Mouse (Mus musculus) hindbrain, embryonic 15.5 days (tissue): ENCODE measurements around the gene Ndufb8. TPM values are rescaled to one million over a fixed set of nuclear protein-coding genes. Genes with fewer than 3 reads are reported as not detected.
A peak's percentile ranks its signal among the peaks of the same experiment; 100 is the strongest.

ENCODE experiments used
- ATAC-seq: fragments of 200-750 bp; cut with Nextera tagmentation; 2 replicates; pipeline ENCODE4 v1.8.0; 2017; ENCODE audit warnings: low read depth, moderate number of reproducible peaks, moderate TSS enrichment; ENCODE audit not compliant: low FRiP score
- H3K27ac ChIP-seq: fragments of 300-500 bp; sonication (generic); replicated peaks from 2 replicates; pipeline ENCODE4 v1.5.1; 2015; ENCODE audit warnings: mild to moderate bottlenecking, inconsistent platforms
- H3K27me3 ChIP-seq: fragments of 300-500 bp; sonication (generic); 2 replicates; pipeline ENCODE4 v1.6.1; 2015; ENCODE audit warnings: control low read depth, inconsistent platforms
- H3K36me3 ChIP-seq: fragments of 300-500 bp; sonication (generic); 2 replicates; pipeline ENCODE4 v1.6.1; 2015; ENCODE audit warnings: control low read depth, inconsistent platforms
- H3K4me1 ChIP-seq: fragments of 300-500 bp; sonication (generic); replicated peaks from 2 replicates; pipeline ENCODE4 v1.6.1; 2015; ENCODE audit warnings: control low read depth, inconsistent platforms
- H3K4me2 ChIP-seq: fragments of 300-500 bp; sonication (generic); 2 replicates; pipeline ENCODE4 v1.6.1; 2015; ENCODE audit warnings: moderate library complexity, mild to moderate bottlenecking, inconsistent platforms
- H3K4me3 ChIP-seq: fragments of 300-500 bp; sonication (generic); 2 replicates; pipeline ENCODE4 v1.5.1; 2015; ENCODE audit warnings: mild to moderate bottlenecking, inconsistent platforms
- H3K9ac ChIP-seq: fragments of 300-500 bp; sonication (generic); 2 replicates; pipeline ENCODE4 v1.6.1; 2015; ENCODE audit warnings: inconsistent platforms
- H3K9me3 ChIP-seq: fragments of 300-500 bp; sonication (generic); 2 replicates; pipeline ENCODE4 v1.6.1; 2016; ENCODE audit warnings: control low read depth, inconsistent platforms
- WGBS: fragments of 180-500 bp; shearing (Covaris S2); methylation state at CpG from one replicate; pipeline ENCODE4 v1.1.7; 2015; 5-methylcytosine and 5-hydroxymethylcytosine counted together
- polyA plus RNA-seq: library from polyadenylated mRNA; unstranded; fragments of >200 nt; fragmentation: Nextera tagmentation; extraction: Ambion mirVana; gene quantifications from 2 replicates; pipeline ENCODE4 v1.2.1, GENCODE M21; 2015

Ndufb8 gene
- polyA plus RNA-seq, 1 experiment from 2014 or later, result 674 TPM

DNA sequence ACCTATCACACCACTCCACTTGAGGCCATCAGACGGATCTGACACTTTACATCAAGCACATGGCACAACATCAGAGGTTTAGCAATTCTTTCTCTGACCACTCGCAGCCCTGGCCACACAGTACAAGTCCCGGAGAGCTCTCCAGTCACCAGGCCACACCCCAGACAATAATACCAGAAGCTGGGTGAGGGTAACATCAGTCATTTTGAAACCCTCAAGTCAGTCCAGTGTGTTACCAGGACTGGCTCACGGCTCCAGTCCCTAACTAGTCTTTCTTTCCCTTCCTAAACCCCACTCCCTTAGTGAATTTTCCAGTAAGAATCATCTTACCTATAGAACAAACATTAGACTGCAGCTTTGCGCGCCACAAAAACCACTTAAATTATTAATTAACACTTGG lies 25.2 kb downstream of the Ndufb8 start:
- H3K4me1 ChIP-seq, result no peaks in the 10 kb centered on the region
- 85% methylated on average over 6 of the region's 6 CpGs for WGBS
- no peak overlapping the region for H3K27ac ChIP-seq
- H3K9ac ChIP-seq, result no peak overlapping the region
- H3K4me3 ChIP-seq, result no peak overlapping the region
- no peak for ATAC-seq
- H3K36me3 ChIP-seq, result no peaks in the 10 kb centered on the region
- peaks cover 10% of the 10 kb centered on the region; the same call in 1 of the 2 replicates for H3K27me3 ChIP-seq
- H3K9me3 ChIP-seq, result no peaks in the 10 kb centered on the region
- H3K4me2 ChIP-seq, result no peak overlapping the region

DNA sequence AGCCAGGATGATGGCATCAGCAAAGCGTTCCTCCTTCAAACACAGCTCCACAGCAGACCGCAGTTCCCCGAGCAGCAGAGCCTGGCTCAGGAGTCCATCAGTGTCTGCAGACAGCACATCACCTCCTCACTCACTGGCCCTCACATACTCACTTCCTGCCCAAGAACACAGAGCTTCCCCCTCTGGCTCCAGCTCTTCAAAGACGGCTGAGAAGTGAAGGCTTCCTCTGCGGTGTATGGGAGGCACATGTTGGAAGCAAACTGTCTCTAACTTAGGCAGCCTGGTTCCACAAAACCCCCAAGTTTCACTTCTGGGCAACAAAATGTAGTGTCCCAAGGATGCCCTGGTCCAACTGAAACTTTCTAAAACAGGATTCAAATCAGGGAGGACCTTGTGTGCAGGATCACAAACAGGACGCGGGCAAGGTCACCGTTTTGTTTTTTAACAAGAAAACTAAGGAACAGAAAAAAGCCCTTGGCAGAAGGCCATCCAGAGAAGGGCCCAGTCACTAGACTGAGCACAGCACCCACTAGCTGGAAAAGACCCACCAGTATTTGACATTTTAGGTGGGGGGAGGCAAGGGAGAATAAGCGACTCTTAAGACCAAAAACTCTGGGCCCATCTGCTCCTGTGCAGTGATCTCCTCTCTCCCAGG lies 29.6 kb downstream of the Ndufb8 start:
- H3K9ac ChIP-seq, result no peak overlapping the region
- no peaks in the 10 kb centered on the region for H3K9me3 ChIP-seq
- no peaks in the 10 kb centered on the region for H3K36me3 ChIP-seq
- no peak overlapping the region for H3K4me2 ChIP-seq
- peaks cover 18% of the 10 kb centered on the region; the same call in 1 of the 2 replicates for H3K27me3 ChIP-seq
- WGBS, result 82% methylated on average over 9 of the region's 9 CpGs
- H3K4me3 ChIP-seq, result no peak overlapping the region
- no peak overlapping the region for H3K27ac ChIP-seq
- H3K4me1 ChIP-seq, result no peaks in the 10 kb centered on the region
- ATAC-seq, result no peak

DNA sequence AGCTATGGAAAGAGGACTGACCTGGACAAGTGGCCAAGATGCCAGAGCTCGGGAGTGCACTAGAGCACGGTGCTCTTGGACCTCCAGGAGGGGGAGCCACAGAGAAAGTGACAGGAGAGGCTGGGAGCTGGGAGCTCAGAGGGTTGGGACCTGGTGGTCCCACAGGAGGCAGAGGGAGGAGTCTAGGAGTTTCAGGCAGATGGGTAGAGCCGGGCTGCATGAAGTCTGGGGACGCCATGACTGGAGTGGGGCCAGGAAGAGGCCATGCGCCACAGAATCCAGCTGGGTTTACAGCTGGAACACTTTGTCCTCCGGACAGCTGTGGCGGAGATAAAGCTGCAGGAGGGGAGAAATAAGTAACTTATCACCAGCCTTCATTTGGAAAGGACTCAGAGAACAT lies 36.1 kb downstream of the Ndufb8 start:
- Histone ChIP-seq H3K9me3 (no peaks in the 10 kb centered on the region), H3K27me3 (peaks cover 58% of the 10 kb centered on the region), H3K4me2 (no peak overlapping the region), H3K27ac (no peak overlapping the region), H3K4me1 (peaks cover 10% of the 10 kb centered on the region), H3K36me3 (no peaks in the 10 kb centered on the region), H3K4me3 (no peak overlapping the region), H3K9ac (no peak overlapping the region)
- no peak for ATAC-seq
- 26% methylated on average over 7 of the region's 7 CpGs for WGBS

DNA sequence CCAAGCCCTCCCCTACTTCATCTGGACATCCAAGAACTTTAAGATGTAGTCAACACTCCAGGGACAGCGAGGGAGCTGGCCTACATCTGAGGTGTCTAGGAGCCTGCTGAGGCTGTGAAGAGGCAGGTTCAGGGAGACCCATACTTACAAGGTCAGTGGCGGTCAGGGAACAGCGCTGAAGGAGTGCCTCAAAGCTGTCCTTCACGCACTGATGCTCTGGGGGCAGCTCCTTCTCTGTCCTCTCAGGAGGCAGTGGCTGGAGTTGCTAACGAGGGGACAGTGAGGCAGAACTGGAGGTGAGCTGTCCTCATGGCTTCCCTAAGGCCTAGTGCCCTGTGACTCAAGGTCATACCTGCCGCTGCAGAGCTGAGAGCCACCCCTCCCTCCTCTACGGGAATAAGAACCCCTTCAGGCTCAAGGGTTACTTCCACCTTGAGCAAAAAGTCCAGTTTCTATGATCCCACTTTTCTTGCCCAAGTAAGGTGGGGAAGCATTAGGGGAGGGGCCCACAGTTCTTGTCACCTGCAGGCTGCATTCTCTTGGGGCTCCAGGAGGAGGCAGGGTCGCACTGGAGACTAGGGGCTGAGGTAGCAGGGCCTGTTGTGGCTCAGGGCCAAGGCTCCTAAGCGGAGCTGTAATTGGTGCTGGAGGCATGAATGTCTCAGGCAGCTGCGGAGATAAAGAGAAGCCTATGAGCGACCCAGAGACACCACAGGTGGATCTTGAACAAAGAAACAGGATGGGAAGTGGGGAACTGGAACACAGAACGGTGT lies 37.1 kb downstream of the Ndufb8 start:
- no peaks in the 10 kb centered on the region for H3K36me3 ChIP-seq
- ATAC-seq, result no peak
- no peak overlapping the region for H3K27ac ChIP-seq
- WGBS, result 48% methylated on average over 12 of the region's 12 CpGs
- H3K9me3 ChIP-seq, result no peaks in the 10 kb centered on the region
- H3K27me3 ChIP-seq, result peaks cover 62% of the 10 kb centered on the region
- peaks cover 10% of the 10 kb centered on the region for H3K4me1 ChIP-seq
- H3K4me2 ChIP-seq, result no peak overlapping the region
- no peak overlapping the region for H3K4me3 ChIP-seq
- no peak overlapping the region for H3K9ac ChIP-seq

DNA sequence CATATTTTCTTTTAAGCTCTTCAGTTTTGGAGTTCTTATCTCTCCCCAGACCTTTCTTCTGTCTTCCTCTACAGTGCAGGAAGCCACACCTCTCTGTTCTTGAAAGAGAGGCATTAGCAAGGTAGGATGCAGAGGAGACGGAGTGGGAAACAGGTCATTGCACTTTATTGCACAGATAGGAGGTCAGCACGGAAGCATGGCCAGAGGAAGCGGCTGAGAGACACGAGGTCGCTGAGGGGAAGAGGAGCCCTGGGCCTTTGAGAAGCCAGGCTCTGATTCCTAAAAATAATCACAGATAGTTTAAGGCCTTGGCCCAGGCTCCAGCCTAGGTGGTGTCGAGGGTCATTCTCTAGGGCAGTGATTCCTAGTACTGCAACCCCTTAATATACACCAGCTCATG lies 39.5 kb downstream of the Ndufb8 start:
- Histone ChIP-seq H3K4me1 (peaks cover 25% of the 10 kb centered on the region), H3K27ac (no peak overlapping the region), H3K9me3 (no peaks in the 10 kb centered on the region), H3K36me3 (no peaks in the 10 kb centered on the region), H3K27me3 (peaks cover 85% of the 10 kb centered on the region), H3K4me3 (no peak overlapping the region), H3K9ac (no peak overlapping the region), H3K4me2 (no peak overlapping the region)
- no peak for ATAC-seq
- WGBS, result 37% methylated on average over 6 of the region's 6 CpGs

DNA sequence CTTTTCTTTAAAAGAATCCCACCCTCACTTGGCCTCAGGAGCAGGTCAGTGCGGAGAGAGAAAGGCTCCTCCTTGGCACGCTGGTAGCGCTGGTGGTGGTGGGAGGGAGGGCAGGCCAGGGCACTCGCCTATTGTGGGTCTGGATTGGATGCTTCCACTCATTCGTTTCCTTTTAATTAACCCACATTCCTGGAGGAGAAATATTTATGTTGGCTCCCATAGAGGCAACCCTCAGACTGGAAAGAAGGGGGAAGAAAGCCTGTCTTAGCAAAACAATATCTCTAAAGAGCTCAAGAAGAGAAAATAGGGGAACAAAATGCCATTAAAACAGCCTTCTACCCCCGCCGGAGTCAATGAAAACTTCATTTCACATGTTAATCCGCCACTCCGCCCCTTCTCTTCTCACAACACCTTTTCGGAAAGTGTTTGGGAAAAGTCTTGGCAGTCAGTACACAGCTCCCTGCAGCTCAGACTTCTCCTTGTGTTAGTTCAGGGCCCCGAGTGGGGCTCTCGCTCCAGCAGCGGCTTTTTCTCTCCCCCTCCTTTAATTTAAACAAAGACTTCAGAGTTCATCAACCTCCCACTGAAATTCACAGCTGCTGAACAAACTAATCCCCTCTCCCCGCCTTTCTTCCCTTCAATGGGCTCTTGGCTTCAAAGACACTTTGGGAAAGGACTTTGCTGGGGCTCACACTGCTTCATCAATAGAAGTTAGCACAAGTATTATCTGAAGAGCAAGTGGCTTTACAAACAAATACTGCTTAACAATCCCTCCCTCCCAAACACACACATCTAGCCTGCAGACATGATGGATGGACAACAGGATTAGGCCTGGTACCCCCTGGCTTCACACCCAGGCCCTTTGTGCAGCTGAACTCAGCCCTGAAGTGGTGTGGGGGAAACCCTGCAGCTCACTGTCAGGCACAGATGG lies 40.5 kb downstream of the Ndufb8 start:
- peaks cover 35% of the 10 kb centered on the region for H3K4me1 ChIP-seq
- no peak overlapping the region for H3K9ac ChIP-seq
- H3K4me2 ChIP-seq, result no peak overlapping the region
- H3K4me3 ChIP-seq, result no peak overlapping the region
- H3K36me3 ChIP-seq, result no peaks in the 10 kb centered on the region
- WGBS, result 6% methylated on average over 14 of the region's 14 CpGs
- no peaks in the 10 kb centered on the region for H3K9me3 ChIP-seq
- H3K27me3 ChIP-seq, result peaks cover 89% of the 10 kb centered on the region
- H3K27ac ChIP-seq, result no peak overlapping the region
- ATAC-seq, result peak; percentile 71

DNA sequence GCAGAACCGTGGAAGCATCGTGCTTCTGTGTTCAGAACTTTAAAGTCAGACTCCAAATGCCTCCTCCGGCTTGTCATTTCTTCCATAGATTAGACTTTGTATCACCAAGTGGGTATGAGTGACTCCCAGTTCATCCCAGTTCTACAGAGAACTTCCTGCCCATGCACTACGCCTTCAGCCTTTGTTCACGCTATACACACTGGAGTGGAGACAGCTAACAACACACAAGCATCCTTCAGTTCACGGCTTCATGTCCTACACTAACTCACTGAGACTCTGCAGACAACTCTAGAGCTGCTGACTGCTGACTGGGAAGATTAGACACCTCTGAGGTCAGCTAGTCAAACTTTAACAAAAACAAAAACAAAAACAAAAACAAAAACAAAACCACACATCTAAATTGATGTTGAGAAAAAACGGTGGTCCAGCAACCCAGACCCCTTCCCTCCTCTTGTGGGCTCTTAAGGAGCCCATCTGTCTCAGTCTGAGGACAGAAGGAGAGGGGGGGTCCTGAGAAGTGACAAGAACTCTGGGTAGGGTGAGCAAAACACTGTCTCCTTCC lies 41.2 kb downstream of the Ndufb8 start:
- Histone ChIP-seq H3K9me3 (no peaks in the 10 kb centered on the region), H3K27me3 (peaks cover 90% of the 10 kb centered on the region), H3K9ac (no peak overlapping the region), H3K4me2 (no peak overlapping the region), H3K36me3 (no peaks in the 10 kb centered on the region), H3K27ac (no peak overlapping the region), H3K4me1 (peaks cover 35% of the 10 kb centered on the region), H3K4me3 (no peak overlapping the region)
- WGBS, result 15% methylated on average over 7 of the region's 7 CpGs
- peak; percentile 8; the same call in 1 of the 2 replicates for ATAC-seq

DNA sequence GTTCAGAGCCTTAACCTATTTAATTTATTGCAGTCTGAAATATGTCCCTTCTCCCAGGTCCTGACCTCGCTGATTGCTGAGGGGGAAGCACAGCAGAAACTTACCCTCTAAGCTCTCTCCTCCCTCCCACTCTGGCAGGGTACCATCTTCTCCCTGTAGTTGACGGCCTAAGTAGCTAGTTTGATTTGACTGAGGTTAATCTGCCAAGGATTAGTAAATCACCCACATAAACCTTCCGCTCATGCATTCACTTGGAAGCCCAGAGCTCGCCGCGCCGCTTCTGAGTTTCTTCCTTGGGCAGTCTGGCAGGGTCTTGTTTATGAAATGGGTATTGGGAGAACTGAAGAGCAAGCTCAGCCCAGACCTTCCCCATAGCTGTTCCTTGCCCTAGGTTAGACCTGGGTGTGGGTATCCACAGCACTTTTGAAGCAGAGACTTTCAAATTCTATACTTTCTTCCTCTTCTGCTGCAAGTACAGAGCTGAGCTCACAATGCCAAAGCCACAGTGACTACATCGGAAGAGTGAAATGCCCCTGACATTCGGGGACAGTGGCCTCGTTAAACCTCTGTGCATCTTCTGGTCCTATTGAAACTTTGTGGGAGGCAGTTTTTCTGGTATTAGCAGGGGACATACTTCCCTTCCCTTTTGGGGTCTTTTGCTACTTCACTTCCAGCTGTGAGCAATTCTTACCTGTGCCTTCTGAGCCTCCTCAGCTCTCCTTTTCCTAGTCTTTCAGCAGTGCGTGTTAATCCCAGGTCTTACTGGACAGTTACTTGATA lies 42.0 kb downstream of the Ndufb8 start:
- no peaks in the 10 kb centered on the region for H3K9me3 ChIP-seq
- peaks cover 35% of the 10 kb centered on the region for H3K4me1 ChIP-seq
- no peaks in the 10 kb centered on the region for H3K36me3 ChIP-seq
- peaks cover 90% of the 10 kb centered on the region for H3K27me3 ChIP-seq
- no peak overlapping the region for H3K4me2 ChIP-seq
- no peak overlapping the region for H3K27ac ChIP-seq
- H3K9ac ChIP-seq, result no peak overlapping the region
- WGBS, result 12% methylated on average over 11 of the region's 11 CpGs
- no peak overlapping the region for H3K4me3 ChIP-seq
- no peak for ATAC-seq

DNA sequence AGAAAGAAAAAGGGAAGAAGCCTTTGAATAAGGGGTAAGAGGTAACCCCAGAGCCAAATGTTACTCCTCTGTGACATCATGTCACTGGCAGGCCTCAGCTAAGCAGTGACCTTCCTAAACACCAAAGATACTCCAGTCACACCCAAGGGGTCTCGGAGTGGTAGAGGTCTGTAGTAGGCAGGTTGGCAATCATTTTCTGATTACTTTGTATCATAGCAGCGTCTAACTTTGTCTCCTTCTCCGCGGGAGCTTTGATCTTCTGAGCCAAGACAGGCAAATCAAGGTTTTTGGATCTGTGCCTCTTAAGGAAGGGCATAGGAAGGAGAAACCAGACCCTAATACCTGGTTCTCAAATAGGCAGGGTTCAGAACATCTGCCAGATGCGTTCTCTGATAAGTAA lies 42.6 kb downstream of the Ndufb8 start:
- H3K27me3 ChIP-seq, result peaks cover 90% of the 10 kb centered on the region
- ATAC-seq, result no peak
- WGBS, result 26% methylated on average over 5 of the region's 5 CpGs
- H3K27ac ChIP-seq, result no peak overlapping the region
- no peaks in the 10 kb centered on the region for H3K9me3 ChIP-seq
- no peak overlapping the region for H3K9ac ChIP-seq
- H3K4me3 ChIP-seq, result no peak overlapping the region
- H3K4me1 ChIP-seq, result peaks cover 35% of the 10 kb centered on the region
- H3K36me3 ChIP-seq, result no peaks in the 10 kb centered on the region
- no peak overlapping the region for H3K4me2 ChIP-seq

DNA sequence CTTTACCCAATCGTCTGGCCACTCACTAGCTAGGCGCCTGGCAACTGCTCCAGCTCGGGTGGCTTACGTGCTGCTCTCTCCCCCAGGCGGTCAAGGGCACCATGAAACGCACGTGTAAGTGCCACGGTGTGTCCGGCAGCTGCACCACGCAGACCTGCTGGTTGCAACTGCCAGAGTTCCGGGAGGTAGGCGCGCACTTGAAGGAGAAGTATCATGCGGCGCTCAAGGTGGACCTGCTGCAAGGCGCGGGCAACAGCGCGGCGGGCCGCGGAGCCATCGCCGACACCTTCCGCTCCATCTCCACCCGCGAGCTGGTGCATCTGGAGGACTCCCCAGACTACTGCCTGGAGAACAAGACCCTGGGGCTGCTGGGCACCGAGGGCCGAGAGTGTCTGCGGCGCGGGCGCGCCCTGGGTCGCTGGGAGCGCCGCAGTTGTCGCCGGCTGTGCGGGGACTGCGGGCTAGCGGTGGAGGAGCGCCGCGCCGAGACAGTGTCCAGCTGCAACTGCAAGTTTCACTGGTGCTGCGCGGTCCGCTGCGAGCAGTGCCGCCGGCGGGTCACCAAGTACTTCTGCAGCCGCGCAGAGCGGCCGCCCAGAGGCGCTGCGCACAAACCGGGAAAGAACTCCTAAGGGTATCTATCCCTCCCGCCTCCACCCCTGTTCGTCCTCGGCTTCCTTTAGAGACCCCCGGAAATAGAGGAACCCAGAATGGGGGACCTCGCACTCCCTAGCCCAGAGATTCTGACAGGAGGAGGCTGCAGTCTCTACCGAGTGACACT lies 43.6 kb downstream of the Ndufb8 start:
- no peak overlapping the region for H3K27ac ChIP-seq
- peak; percentile 69 for ATAC-seq
- peak overlapping the region; percentile 43 for H3K9ac ChIP-seq
- H3K27me3 ChIP-seq, result peaks cover 91% of the 10 kb centered on the region
- H3K4me2 ChIP-seq, result peak overlapping the region; percentile 95
- H3K36me3 ChIP-seq, result no peaks in the 10 kb centered on the region
- no peaks in the 10 kb centered on the region for H3K9me3 ChIP-seq
- H3K4me1 ChIP-seq, result peaks cover 35% of the 10 kb centered on the region
- peak overlapping the region; percentile 46 for H3K4me3 ChIP-seq
- WGBS, result under 1% methylated on average over 66 of the region's 66 CpGs
